Mouse (Mus musculus) kidney, embryonic 15.5 days (tissue): ENCODE measurements around the gene Ctc1. TPM values are rescaled to one million over a fixed set of nuclear protein-coding genes. Genes with fewer than 3 reads are reported as not detected.

Source experiments
- ATAC-seq: fragments of 200-750 bp; cut with Nextera tagmentation; replicated peaks from 2 replicates; pipeline ENCODE4 v1.8.0; 2017; ENCODE audit warnings: moderate TSS enrichment; ENCODE audit not compliant: low FRiP score
- H3K27ac ChIP-seq: fragments of 300-500 bp; sonication (generic); 2 replicates; pipeline ENCODE4 v1.5.1; 2015; ENCODE audit warnings: mild to moderate bottlenecking, inconsistent platforms
- H3K27me3 ChIP-seq: fragments of 300-500 bp; sonication (generic); 2 replicates; pipeline ENCODE4 v1.6.1; 2015; ENCODE audit warnings: inconsistent platforms
- H3K36me3 ChIP-seq: fragments of 300-500 bp; sonication (generic); 2 replicates; pipeline ENCODE4 v1.6.1; 2015; ENCODE audit warnings: inconsistent platforms
- H3K4me1 ChIP-seq: fragments of 300-500 bp; sonication (generic); 2 replicates; pipeline ENCODE4 v1.6.1; 2015; ENCODE audit warnings: inconsistent platforms
- H3K4me2 ChIP-seq: fragments of 300-500 bp; sonication (generic); 2 replicates; pipeline ENCODE4 v1.6.1; 2015; ENCODE audit warnings: moderate library complexity, mild to moderate bottlenecking, inconsistent platforms
- H3K4me3 ChIP-seq: fragments of 300-500 bp; sonication (generic); replicated peaks from 2 replicates; pipeline ENCODE4 v1.5.1; 2015; ENCODE audit warnings: mild to moderate bottlenecking, inconsistent platforms
- H3K9ac ChIP-seq: fragments of 300-500 bp; sonication (generic); 2 replicates; pipeline ENCODE4 v1.6.1; 2015; ENCODE audit warnings: mild to moderate bottlenecking, inconsistent platforms
- H3K9me3 ChIP-seq: fragments of 300-500 bp; sonication (generic); replicated peaks from 2 replicates; pipeline ENCODE4 v1.6.1; 2016; ENCODE audit warnings: inconsistent platforms
- WGBS: fragments of 180-500 bp; shearing (Covaris S2); methylation state at CpG from one replicate; pipeline ENCODE4 v1.1.7; 2015; ENCODE audit warnings: mixed read lengths; 5-methylcytosine and 5-hydroxymethylcytosine counted together
- polyA plus RNA-seq: library from polyadenylated mRNA; unstranded; fragments of >200 nt; fragmentation: Nextera tagmentation; extraction: Ambion mirVana; gene quantifications from 2 replicates; pipeline ENCODE4 v1.2.1, GENCODE M21; 2015

Gene Ctc1
- polyA plus RNA-seq, 1 experiment from 2014 or later: 72.7 TPM

- Histone ChIP-seq H3K27me3 (no peaks in the 10 kb centered on the region), H3K27ac (peak overlapping the region; percentile 91), H3K36me3 (peaks cover 6% of the 10 kb centered on the region), H3K4me1 (peaks cover 32% of the 10 kb centered on the region), H3K9ac (peak overlapping the region; percentile 67), H3K9me3 (no peaks in the 10 kb centered on the region), H3K4me2 (peak overlapping the region; percentile 91), H3K4me3 (peak overlapping the region; percentile 95)
- ATAC-seq: peak; percentile 1; the same call in 1 of the 2 replicates
- WGBS: under 1% methylated on average over 19 of the region's 19 CpGs
Observed at GRCm38 (mm10) chr11:69058729-69059356, 43.1 kb downstream of the Ctc1 start.

GRCm38 (mm10) chr11:69059357-69059974, 43.8 kb downstream of the Ctc1 start, which contains the start of gene Borcs6:
Gene Borcs6, plus strand, starts transcription at chr11:69059717.
- under 1% methylated on average over 64 of the region's 64 CpGs for WGBS
- Histone ChIP-seq H3K4me1 (peaks cover 38% of the 10 kb centered on the region), H3K36me3 (no peaks in the 10 kb centered on the region), H3K4me3 (peak within 1 kb of the TSS; percentile 95), H3K27ac (peak within 1 kb of the TSS; percentile 91), H3K9ac (peak within 1 kb of the TSS; percentile 90), H3K27me3 (no peaks in the 10 kb centered on the region), H3K9me3 (no peaks in the 10 kb centered on the region), H3K4me2 (peak within 1 kb of the TSS; percentile 91)
- ATAC-seq: peak; percentile 92

DNA sequence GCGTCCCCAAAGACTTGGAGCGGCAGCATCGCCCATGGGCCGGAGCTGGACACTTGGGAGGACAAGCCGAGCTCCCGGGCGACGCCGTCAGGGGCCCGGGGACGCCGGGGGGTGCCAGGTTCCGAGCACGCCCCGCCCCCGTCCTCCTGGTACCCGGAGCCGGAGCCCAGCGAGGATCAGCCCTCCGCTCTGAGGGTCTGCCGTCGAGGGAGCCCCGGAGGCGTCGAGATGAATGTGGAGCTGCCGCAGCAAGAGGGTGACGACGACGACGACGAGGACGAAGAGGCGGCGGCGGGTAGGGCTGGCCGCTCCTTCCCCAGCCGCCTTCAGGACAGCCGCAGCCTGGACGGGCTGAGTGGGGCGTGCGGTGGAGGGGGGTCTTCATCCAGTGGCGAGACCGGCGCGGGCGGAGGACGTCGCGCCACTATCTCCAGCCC, 44.3 kb downstream of the Ctc1 start:
- peak; percentile 10 for ATAC-seq
- Histone ChIP-seq H3K27me3 (no peaks in the 10 kb centered on the region), H3K27ac (peak overlapping the region; percentile 91), H3K9ac (peak overlapping the region; percentile 90), H3K36me3 (no peaks in the 10 kb centered on the region), H3K4me1 (peaks cover 42% of the 10 kb centered on the region), H3K4me2 (peak overlapping the region; percentile 91), H3K9me3 (no peaks in the 10 kb centered on the region), H3K4me3 (peak overlapping the region; percentile 95)
- under 1% methylated on average over 49 of the region's 49 CpGs for WGBS

- no peak for ATAC-seq
- H3K4me3 ChIP-seq: peak overlapping the region; percentile 95
- H3K4me2 ChIP-seq: peak overlapping the region; percentile 91
- peak overlapping the region; percentile 90 for H3K9ac ChIP-seq
- peak overlapping the region; percentile 91 for H3K27ac ChIP-seq
- peaks cover 43% of the 10 kb centered on the region for H3K4me1 ChIP-seq
- WGBS: under 1% methylated on average over 40 of the region's 40 CpGs
- no peaks in the 10 kb centered on the region for H3K9me3 ChIP-seq
- no peaks in the 10 kb centered on the region for H3K36me3 ChIP-seq
- no peaks in the 10 kb centered on the region for H3K27me3 ChIP-seq
Observed at GRCm38 (mm10) chr11:69060448-69061254, 44.9 kb downstream of the Ctc1 start.

GRCm38 (mm10) chr11:69061255-69061912, 45.7 kb downstream of the Ctc1 start:
- 7% methylated on average over 17 of the region's 17 CpGs for WGBS
- peaks cover 50% of the 10 kb centered on the region for H3K4me1 ChIP-seq
- H3K4me2 ChIP-seq: peak overlapping the region; percentile 91
- ATAC-seq: no peak
- H3K9ac ChIP-seq: peak overlapping the region; percentile 90
- H3K27me3 ChIP-seq: no peaks in the 10 kb centered on the region
- H3K9me3 ChIP-seq: no peaks in the 10 kb centered on the region
- H3K27ac ChIP-seq: peak overlapping the region; percentile 91; the same call in 1 of the 2 replicates
- no peaks in the 10 kb centered on the region for H3K36me3 ChIP-seq
- peak overlapping the region; percentile 95 for H3K4me3 ChIP-seq

DNA sequence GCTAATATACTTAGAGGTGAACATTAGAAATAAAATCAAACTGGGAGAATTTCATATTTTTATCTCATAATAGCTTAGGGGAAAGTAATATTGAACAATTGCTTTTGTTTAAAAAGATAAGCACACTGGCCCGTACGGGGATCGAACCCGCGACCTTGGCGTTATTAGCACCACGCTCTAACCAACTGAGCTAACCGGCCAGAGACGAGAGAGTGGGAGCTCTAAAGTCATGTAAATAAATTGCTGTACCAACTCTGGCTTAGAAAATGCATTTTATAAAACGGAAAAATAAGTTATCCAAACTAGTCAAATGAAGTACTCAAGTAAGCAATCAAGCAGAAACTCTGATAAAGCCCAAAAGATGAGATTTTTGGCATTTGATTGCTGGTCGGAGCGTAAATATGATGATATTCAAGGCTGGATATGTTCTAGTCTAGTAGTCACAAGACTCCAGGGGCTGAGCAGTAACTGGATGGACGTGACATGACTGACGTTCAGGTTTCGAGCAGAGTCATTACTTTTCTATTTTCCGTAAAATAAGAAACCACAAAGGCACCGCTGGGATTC, 46.6 kb downstream of the Ctc1 start:
- H3K9ac ChIP-seq: peak overlapping the region; percentile 90
- peaks cover 58% of the 10 kb centered on the region for H3K4me1 ChIP-seq

DNA sequence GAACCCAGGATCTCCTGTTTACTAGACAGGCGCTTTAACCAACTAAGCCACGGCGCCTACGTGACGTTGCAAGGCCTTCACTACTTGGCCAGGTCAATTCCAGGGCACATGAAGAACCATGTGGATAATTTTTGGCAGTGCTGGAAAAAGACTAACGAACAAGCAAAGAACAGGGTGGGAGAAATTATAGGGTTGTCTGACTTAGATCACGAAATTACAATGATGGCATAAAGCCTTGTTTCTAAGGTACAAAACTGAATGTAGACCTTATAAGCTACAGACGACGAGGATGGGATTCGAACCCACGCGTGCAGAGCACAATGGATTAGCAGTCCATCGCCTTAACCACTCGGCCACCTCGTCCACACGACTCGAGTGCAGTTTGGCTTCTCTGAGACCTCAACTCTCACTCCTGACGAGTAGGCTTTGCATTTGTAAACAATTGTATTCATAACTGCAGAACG, 47.1 kb downstream of the Ctc1 start:
- peak; percentile 59 for ATAC-seq
- no peaks in the 10 kb centered on the region for H3K36me3 ChIP-seq
- no peaks in the 10 kb centered on the region for H3K27me3 ChIP-seq
- H3K27ac ChIP-seq: peak overlapping the region; percentile 92
- WGBS: 0% methylated on average over 19 of the region's 19 CpGs
- peak overlapping the region; percentile 91 for H3K4me2 ChIP-seq
- H3K9me3 ChIP-seq: no peaks in the 10 kb centered on the region
- H3K4me3 ChIP-seq: peak overlapping the region; percentile 95
- H3K9ac ChIP-seq: 0 out of 2 replicates have a peak overlapping the region, but pooled peaks have one; percentile 48
- peaks cover 62% of the 10 kb centered on the region for H3K4me1 ChIP-seq

More for the DNA sequence above, 46.6 kb downstream of the Ctc1 start:
- H3K4me3 ChIP-seq: peak overlapping the region; percentile 95
- WGBS: under 1% methylated on average over 17 of the region's 17 CpGs
- H3K27me3 ChIP-seq: no peaks in the 10 kb centered on the region
- H3K27ac ChIP-seq: peak overlapping the region; percentile 92
- no peaks in the 10 kb centered on the region for H3K9me3 ChIP-seq
- no peak for ATAC-seq
- H3K4me2 ChIP-seq: peak overlapping the region; percentile 91
- H3K36me3 ChIP-seq: no peaks in the 10 kb centered on the region

- Histone ChIP-seq H3K9me3 (no peaks in the 10 kb centered on the region), H3K4me2 (peak overlapping the region; percentile 91), H3K27ac (peak overlapping the region; percentile 92), H3K36me3 (no peaks in the 10 kb centered on the region), H3K27me3 (no peaks in the 10 kb centered on the region), H3K9ac (peak overlapping the region; percentile 68), H3K4me1 (peaks cover 54% of the 10 kb centered on the region), H3K4me3 (peak overlapping the region; percentile 95)
- WGBS: under 1% methylated on average over 31 of the region's 31 CpGs
- ATAC-seq: no peak
Observed at GRCm38 (mm10) chr11:69063413-69064201, 47.9 kb downstream of the Ctc1 start.

DNA sequence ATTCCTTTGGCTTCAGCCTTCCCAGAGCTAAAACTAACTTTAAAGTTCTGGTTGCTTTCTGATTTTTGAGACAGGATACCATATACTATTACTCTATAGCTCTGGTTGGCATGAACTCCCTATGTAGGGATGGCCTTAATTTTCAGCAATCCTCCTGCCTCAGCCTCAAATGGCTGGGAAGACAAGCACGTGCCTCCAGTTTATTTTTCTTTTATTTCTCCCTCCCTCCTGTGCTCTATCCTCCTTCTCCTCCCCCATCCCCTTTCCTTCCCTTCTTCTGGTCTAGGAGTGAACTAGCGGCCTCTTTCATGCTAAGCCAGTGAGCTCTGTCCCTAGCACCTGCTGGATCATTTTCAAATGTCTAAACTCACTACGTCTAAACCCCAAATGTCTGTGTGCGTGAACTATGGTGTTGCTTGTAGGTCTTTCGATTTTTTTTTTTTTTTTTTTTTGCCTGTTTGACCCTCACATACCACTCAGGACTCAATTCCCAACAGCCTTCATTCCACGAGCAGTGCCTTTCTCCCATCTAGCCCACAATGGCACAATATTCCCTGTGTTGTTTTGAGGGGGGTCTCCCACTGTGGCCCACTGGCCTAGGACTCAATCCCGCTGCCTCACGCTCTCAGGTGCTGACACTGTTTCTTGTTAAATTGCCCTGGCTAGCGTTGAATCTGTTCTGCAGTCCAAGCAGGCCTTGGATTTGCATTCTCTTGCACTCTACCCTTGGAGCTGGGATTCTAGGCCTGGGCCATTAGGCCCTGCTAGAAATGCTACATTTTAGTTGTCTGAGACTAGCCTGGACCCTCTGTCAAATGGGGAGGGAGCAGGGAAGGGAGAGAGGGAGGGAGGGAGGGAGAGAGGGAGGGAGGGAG, 48.8 kb downstream of the Ctc1 start:
- Histone ChIP-seq H3K4me2 (peak overlapping the region; percentile 91), H3K9ac (peak overlapping the region; percentile 68), H3K36me3 (no peaks in the 10 kb centered on the region), H3K4me1 (peaks cover 50% of the 10 kb centered on the region), H3K9me3 (no peaks in the 10 kb centered on the region), H3K4me3 (peak overlapping the region; percentile 95), H3K27ac (peak overlapping the region; percentile 84), H3K27me3 (no peaks in the 10 kb centered on the region)
- no peak for ATAC-seq
- 58% methylated on average over 9 of the region's 9 CpGs for WGBS

DNA sequence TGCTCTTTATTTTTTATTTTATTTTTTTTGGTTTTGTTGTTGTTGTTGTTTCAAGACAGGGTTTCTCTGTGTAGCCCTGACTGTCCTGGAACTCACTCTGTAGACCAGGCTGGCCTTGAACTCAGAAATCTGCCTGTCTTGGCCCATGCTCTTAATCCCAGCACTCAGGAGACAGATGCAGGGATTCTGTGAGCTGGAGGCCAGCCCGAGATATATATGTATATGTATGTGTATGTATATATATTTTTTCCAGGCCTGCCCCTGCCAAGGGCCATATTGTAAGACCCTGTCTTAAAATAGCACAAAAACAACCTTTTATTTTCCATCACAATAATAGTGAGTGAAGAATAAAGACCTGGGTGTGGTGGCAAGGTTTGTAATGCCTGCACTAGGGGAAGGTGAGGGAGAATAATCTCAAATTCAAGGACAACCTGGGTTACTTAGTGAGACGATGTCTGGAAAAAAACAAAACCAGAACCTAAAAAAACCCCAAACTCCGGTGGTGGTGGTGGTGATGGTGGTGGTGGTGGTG, 49.7 kb downstream of the Ctc1 start:
- Histone ChIP-seq H3K4me2 (peak overlapping the region; percentile 89), H3K4me1 (peaks cover 54% of the 10 kb centered on the region), H3K9me3 (no peaks in the 10 kb centered on the region), H3K27ac (no peak overlapping the region), H3K9ac (no peak overlapping the region; the same call in 1 of the 2 replicates), H3K36me3 (no peaks in the 10 kb centered on the region), H3K27me3 (no peaks in the 10 kb centered on the region), H3K4me3 (no peak overlapping the region)
- 62% methylated on average over 3 of the region's 3 CpGs for WGBS
- ATAC-seq: no peak
